Mouse (Mus musculus): ENCODE data around the gene Nrbf2.

Nrbf2 gene

GRCm38 (mm10) chr10:67291087-67291486 lies 6.0 kb upstream of the Nrbf2 start:
- DNase-seq: no peak

DNA sequence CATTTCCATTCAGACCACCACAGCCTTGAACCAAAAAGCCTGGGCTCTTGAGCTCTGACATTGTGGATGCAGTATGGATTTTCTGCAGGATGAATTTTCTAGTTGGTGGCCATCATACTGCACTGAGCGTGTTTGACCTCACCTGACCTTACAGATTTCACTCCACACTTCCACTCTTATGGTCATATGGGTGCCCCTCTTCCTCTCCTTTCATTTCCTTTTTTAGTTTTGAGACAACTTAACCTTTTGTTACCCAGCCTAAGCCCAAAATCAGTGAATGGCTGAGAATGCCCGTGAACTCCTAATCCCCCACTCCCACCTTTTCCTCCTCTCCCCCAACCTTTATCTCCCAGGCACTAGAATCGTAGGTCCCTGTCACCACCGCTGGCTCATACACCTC lies 5.5 kb upstream of the Nrbf2 start:
- DNase-seq: no peak

- DNase-seq: peak; percentile 38
Measured at GRCm38 (mm10) chr10:67287877-67288276, 2.8 kb upstream of the Nrbf2 start.

- DNase-seq: no peak
Measured at GRCm38 (mm10) chr10:67284761-67285175, 337 bp downstream of the Nrbf2 start.

- DNase-seq: no peak
Measured at GRCm38 (mm10) chr10:67284311-67284710, 794 bp downstream of the Nrbf2 start.

DNA sequence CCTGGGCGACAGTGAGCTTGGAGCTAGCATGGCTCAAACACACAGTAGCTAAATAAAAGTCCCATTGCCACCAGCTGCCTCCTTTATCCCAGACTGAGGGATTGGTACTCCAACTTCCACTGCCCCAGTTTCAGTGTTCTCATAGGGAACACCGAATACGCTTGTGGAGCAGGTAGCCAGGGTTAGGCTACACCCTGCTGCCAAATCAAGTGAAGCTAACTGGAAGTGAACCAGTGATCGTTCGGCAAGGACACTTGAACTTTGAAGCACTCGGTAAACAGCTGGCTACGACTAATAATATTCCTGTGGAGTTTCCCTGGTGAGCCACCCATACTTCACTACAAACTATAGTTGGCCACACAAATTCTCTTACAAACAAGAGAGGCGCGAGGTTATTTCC lies 1.6 kb downstream of the Nrbf2 start:
- DNase-seq: no peak

GRCm38 (mm10) chr10:67282531-67282930 lies 2.6 kb downstream of the Nrbf2 start:
- no peak for DNase-seq

GRCm38 (mm10) chr10:67281852-67282251 lies 3.3 kb downstream of the Nrbf2 start:
- no peak for DNase-seq

- DNase-seq: no peak
Measured at GRCm38 (mm10) chr10:67275916-67276315, 9.2 kb downstream of the Nrbf2 start.

DNA sequence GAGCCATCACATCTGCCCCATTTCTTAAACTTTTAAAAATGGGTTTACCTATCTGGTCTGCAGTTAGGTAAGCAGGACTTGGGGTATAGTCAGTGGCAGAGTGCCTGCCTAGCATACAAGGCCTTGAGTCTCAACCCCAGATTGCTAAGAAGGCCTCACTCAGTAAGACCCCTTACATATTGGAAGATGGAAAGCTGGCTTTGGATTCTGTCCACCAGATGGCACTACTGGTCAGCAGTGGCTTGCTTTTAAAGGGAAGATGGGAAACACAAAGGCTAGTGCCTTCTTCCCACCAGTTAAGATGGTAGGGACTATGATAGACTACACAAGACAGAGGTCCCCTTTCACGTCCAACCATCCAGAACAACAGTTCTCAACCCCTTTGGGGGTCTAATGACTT lies 20.3 kb downstream of the Nrbf2 start:
- no peak for DNase-seq

- no peak for DNase-seq
Measured at GRCm38 (mm10) chr10:67253115-67253514, 32.0 kb downstream of the Nrbf2 start.

DNA sequence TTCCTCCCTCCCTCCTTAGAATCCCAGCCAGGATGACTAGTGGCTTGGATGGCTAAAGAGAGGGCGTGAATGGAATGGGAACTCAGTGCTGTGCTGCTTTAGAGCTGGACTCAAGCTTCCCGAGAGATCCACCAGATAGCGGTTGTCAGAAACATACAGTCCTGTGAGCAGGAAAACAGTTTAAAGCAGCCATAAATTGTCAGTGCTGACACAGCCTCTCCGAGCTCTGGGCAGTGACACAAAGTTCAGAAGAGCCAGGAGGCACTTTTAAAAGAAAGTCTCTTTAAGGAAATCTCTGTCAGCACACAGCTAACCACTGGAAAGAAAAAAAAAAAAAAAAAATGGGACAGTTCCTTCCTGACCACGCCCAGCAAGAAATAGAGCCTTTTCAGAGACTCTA lies 32.8 kb downstream of the Nrbf2 start:
- DNase-seq: no peak

- DNase-seq: no peak
Measured at GRCm38 (mm10) chr10:67250846-67251245, 34.3 kb downstream of the Nrbf2 start.

- no peak for DNase-seq
Measured at GRCm38 (mm10) chr10:67249486-67249885, 35.6 kb downstream of the Nrbf2 start.

DNA sequence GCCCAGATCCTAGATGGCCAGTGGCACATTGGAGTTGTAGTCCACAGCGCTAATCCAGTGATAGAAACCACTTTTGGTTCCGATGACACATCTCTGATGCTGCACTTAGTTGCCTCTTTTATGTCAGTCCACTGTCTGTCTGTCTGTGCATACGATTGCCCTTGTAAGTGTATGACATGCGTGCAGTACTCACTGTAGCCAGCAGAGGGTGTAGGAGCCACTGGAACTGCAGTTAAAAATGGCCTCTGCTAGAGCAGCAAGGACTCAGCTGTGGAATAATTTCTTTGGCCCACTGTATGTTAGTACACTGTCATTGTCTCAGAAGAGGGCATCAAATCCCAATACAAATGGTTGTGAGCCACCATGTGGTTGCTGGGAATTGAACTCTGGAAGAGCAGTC lies 38.0 kb downstream of the Nrbf2 start:
- no peak for DNase-seq

- DNase-seq: no peak
Measured at GRCm38 (mm10) chr10:67230439-67230838, 54.7 kb downstream of the Nrbf2 start.

DNA sequence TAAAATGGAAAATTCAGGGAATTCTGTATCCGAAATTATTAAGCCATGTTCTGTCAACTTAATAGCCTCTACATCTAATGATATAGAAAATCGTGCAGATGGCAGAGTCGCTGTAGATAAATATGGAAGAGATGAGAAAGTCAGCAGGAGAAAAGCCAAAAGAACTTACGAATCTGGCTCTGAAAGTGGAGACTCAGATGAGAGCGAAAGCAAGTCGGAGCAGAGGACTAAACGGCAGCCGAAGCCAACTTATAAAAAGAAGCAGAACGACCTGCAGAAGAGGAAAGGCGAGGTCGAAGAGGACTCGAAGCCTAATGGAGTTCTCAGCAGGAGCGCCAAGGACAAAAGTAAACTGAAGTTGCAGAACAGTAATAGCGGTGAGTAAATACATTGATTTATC lies 58.6 kb downstream of the Nrbf2 start:
- no peak for DNase-seq

- peak; percentile 52 for DNase-seq
Measured at GRCm38 (mm10) chr10:67226109-67226508, 59.0 kb downstream of the Nrbf2 start.

DNA sequence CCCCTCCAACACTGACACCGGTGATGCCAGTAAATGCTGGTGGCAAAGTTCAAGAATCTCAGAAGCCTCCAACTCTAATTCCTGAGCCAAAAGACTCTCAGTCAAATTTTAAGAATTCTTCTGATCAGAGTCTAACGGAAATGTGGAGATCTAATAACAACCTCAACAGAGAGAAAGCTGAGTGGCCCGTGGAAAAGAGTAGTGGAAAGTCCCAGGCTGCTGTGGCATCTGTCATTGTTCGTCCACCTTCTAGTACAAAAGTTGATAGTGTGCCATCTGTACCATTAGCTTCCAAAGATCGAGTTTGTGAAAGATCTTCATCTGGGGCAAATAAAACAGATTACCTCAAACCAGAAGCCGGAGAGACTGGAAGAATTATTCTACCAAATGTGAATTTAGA lies 59.6 kb downstream of the Nrbf2 start:
- no peak for DNase-seq

GRCm38 (mm10) chr10:67223942-67224341 lies 61.2 kb downstream of the Nrbf2 start:
- DNase-seq: no peak

- no peak for DNase-seq
Measured at GRCm38 (mm10) chr10:67221284-67221683, 63.8 kb downstream of the Nrbf2 start.

- no peak for DNase-seq
Measured at GRCm38 (mm10) chr10:67220251-67220650, 64.9 kb downstream of the Nrbf2 start.

DNA sequence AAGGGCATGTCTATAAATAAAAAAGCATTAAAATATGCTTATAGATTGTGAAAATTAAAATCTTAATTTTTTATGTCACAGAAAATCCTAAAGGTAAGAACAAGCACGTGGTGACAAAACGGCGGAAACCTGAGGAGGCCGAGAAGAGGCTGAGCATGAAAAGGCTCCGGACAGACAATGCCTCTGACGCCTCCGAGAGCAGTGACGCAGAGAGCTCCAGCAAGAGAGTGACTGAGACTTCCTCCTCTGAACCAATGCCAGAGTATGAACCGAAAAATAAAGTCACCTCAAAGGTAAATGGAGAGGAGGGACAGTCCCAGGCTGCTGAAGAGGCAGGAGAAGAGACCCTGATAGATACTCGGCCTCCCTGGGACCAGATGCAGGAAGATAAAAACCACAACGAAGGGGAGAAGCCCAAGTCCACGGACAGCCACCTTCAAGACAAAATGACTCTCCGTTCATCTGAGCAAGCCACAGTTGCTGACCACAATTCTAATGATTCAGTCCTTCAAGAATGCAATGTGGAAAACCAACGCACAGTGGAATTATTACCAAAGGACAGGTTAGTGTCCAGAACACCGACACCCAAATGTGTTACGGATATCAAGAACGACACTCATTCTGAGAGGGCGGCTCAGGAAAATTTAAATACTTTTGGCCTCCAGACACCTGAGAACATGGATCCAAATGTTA lies 66.1 kb downstream of the Nrbf2 start:
- DNase-seq: no peak

DNA sequence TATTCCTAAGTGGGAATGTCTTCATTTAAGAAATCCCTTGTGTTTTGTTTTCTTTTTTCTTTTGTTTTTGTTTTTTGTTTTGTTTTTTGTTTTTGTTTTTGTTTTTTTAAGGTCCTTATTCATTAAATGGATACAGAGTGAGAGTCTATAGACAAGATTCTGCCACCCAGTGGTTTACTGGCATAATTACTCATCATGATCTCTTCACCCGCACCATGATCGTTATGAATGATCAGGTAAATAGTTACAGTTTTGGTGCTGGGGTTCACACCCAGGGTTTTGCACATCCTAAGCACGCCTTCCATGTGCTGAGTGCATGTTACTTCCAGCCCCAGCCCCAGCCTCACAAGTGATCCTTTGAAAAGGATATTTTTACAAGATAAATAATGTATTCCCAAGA lies 68.2 kb downstream of the Nrbf2 start:
- DNase-seq: no peak
